Mouse (Mus musculus) neural tube, embryonic 11.5 days (tissue): Measurements from ENCODE around the gene L3mbtl2. TPM values are rescaled to one million over a fixed set of nuclear protein-coding genes. Genes with fewer than 3 reads are reported as not detected.
A peak's percentile ranks its signal among the peaks of the same experiment; 100 is the strongest.

Experiments used
- ATAC-seq: fragments of 200-750 bp; cut with Nextera tagmentation; 2 replicates; pipeline ENCODE4 v1.8.0; 2017; ENCODE audit warnings: moderate number of reproducible peaks, mild to moderate bottlenecking, moderate TSS enrichment, moderate library complexity; ENCODE audit not compliant: insufficient read depth, low FRiP score, low TSS enrichment
- DNase-seq: peaks from one replicate; pipeline ENCODE4 v3.0.0-alpha.2; 2015; ENCODE audit warnings: low spot score
- H3K27ac ChIP-seq: fragments of 300-500 bp; sonication (generic); 2 replicates; pipeline ENCODE4 v1.5.1; 2014; ENCODE audit warnings: low read depth, mild to moderate bottlenecking, low read length
- H3K27me3 ChIP-seq: fragments of 300-500 bp; sonication (generic); 2 replicates; pipeline ENCODE4 v1.6.1; 2014; ENCODE audit warnings: mild to moderate bottlenecking, low read length, mixed read lengths; ENCODE audit not compliant: control insufficient read depth, insufficient read depth
- H3K36me3 ChIP-seq: fragments of 300-500 bp; sonication (generic); 2 replicates; pipeline ENCODE4 v1.6.1; 2014; ENCODE audit warnings: mild to moderate bottlenecking, low read length, moderate library complexity, mixed read lengths; ENCODE audit not compliant: control insufficient read depth, insufficient read depth
- H3K4me1 ChIP-seq: fragments of 300-500 bp; sonication (generic); 2 replicates; pipeline ENCODE4 v1.6.1; 2014; ENCODE audit warnings: low read length, mixed read lengths; ENCODE audit not compliant: control insufficient read depth, insufficient read depth
- H3K4me2 ChIP-seq: fragments of 300-500 bp; sonication (generic); 2 replicates; pipeline ENCODE4 v1.6.1; 2014; ENCODE audit warnings: low read depth, mild to moderate bottlenecking, moderate library complexity
- H3K4me3 ChIP-seq: fragments of 300-500 bp; sonication (generic); 2 replicates; pipeline ENCODE4 v1.5.1; 2014; ENCODE audit warnings: low read depth, low read length
- H3K9ac ChIP-seq: fragments of 300-500 bp; sonication (generic); 2 replicates; pipeline ENCODE4 v1.6.1; 2014; ENCODE audit warnings: mild to moderate bottlenecking, low read length
- H3K9me3 ChIP-seq: fragments of 300-500 bp; sonication (generic); 2 replicates; pipeline ENCODE4 v1.6.1; 2016; ENCODE audit warnings: low read length; ENCODE audit not compliant: control insufficient read depth
- WGBS: fragments of 180-500 bp; shearing (Covaris S2); extraction: QIAGEN DNeasy Blood & Tissue Kit; methylation state at CpG from one replicate; pipeline ENCODE4 v1.1.7; 2014; 5-methylcytosine and 5-hydroxymethylcytosine counted together
- polyA plus RNA-seq: library from polyadenylated mRNA; unstranded; fragments of >200 nt; fragmentation: Nextera tagmentation; extraction: Ambion mirVana; gene quantifications from 2 replicates; pipeline ENCODE4 v1.2.1, GENCODE M21; 2014

The L3mbtl2 gene
- polyA plus RNA-seq, result 28.6 and 31.7 TPM in 2 replicates

- H3K4me1 ChIP-seq, result peaks cover 3% of the 10 kb centered on the region; the same call in 1 of the 2 replicates
- H3K27ac ChIP-seq, result no peak within 1 kb of the TSS
- no peaks in the 10 kb centered on the region for H3K27me3 ChIP-seq
- no peaks in the 10 kb centered on the region; the same call in none of the 2 replicates for H3K36me3 ChIP-seq
- peak within 1 kb of the TSS; percentile 73 for H3K4me2 ChIP-seq
- H3K9ac ChIP-seq, result peak within 1 kb of the TSS; percentile 59
- peak within 1 kb of the TSS; percentile 74 for H3K4me3 ChIP-seq
- peak; percentile 95 for ATAC-seq
- WGBS, result under 1% methylated on average over 55 of the region's 55 CpGs
- H3K9me3 ChIP-seq, result no peaks in the 10 kb centered on the region
- DNase-seq, result peak; percentile 94
Measured at GRCm38 (mm10) chr15:81663697-81664561, at the start of gene L3mbtl2. Gene L3mbtl2, plus strand, starts transcription at chr15:81663889.

GRCm38 (mm10) chr15:81649516-81650455, 13.9 kb upstream of the L3mbtl2 start:
- Histone ChIP-seq H3K36me3 (peaks cover 29% of the 10 kb centered on the region), H3K27ac (no peak overlapping the region), H3K4me1 (no peaks in the 10 kb centered on the region), H3K9ac (no peak overlapping the region), H3K4me2 (no peak overlapping the region), H3K9me3 (no peaks in the 10 kb centered on the region), H3K4me3 (no peak overlapping the region), H3K27me3 (no peaks in the 10 kb centered on the region)
- no peak for ATAC-seq
- no peak for DNase-seq
- 93% methylated on average over 8 of the region's 8 CpGs for WGBS

GRCm38 (mm10) chr15:81650636-81651035, 13.1 kb upstream of the L3mbtl2 start:
- H3K9me3 ChIP-seq, result no peaks in the 10 kb centered on the region
- no peak overlapping the region for H3K9ac ChIP-seq
- DNase-seq, result no peak
- 93% methylated on average over 7 of the region's 7 CpGs for WGBS
- H3K4me1 ChIP-seq, result no peaks in the 10 kb centered on the region
- ATAC-seq, result no peak
- H3K4me3 ChIP-seq, result no peak overlapping the region
- no peaks in the 10 kb centered on the region for H3K27me3 ChIP-seq
- H3K27ac ChIP-seq, result no peak overlapping the region
- peaks cover 25% of the 10 kb centered on the region for H3K36me3 ChIP-seq
- no peak overlapping the region for H3K4me2 ChIP-seq

DNA sequence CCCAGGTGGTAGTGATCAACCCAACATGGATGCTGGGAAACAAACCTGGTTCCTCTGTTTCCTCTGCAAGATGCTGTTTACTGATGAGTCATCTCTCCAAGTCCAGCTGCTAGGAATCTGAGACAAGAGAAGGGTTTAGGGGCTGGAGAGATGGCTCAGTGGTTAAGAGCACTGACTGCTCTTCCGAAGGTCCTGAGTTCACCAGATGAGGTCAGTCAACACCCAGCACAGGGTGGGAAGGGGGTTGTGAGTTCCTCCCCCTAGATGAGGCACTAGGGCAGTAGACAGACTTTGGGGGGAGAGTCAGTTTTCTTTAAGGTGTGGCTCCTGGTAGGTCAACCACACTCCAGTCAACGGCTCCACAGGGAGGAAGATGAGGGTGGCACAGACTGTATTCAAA, 2.0 kb upstream of the L3mbtl2 start:
- no peaks in the 10 kb centered on the region for H3K9me3 ChIP-seq
- 89% methylated on average over 2 of the region's 2 CpGs for WGBS
- no peak overlapping the region for H3K9ac ChIP-seq
- peaks cover 3% of the 10 kb centered on the region; the same call in 1 of the 2 replicates for H3K4me1 ChIP-seq
- no peaks in the 10 kb centered on the region for H3K27me3 ChIP-seq
- H3K4me2 ChIP-seq, result no peak overlapping the region
- H3K36me3 ChIP-seq, result no peaks in the 10 kb centered on the region
- ATAC-seq, result no peak
- no peak overlapping the region for H3K4me3 ChIP-seq
- no peak overlapping the region for H3K27ac ChIP-seq
- no peak for DNase-seq

DNA sequence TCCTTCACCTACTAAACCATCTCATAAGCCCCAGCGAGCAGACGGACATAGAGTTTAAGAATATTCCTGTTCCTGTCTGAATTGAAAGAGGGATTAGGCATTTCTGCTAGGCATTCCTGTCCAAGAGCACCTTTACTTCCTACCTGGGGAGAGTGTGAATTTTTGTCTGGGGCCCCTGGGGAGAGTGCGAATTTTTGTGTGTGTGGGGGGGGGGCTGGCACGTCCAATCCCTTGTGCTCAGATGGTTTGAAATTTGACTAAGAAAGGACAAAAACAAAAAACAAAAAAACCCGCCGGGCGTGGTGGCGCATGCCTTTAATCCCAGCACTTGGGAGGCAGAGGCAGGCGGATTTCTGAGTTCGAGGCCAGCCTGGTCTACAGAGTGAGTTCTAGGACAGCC, 408 bp upstream of the L3mbtl2 start:
- DNase-seq (no peak), ATAC-seq (0 out of 2 replicates have a peak, but pooled peaks have one; percentile 35)
- Histone ChIP-seq H3K36me3 (no peaks in the 10 kb centered on the region; the same call in 1 of the 2 replicates), H3K27ac (no peak overlapping the region), H3K9ac (no peak overlapping the region), H3K4me1 (peaks cover 3% of the 10 kb centered on the region; the same call in 1 of the 2 replicates), H3K4me2 (peak overlapping the region; percentile 73; the same call in 1 of the 2 replicates), H3K4me3 (peak overlapping the region; percentile 74), H3K9me3 (no peaks in the 10 kb centered on the region), H3K27me3 (no peaks in the 10 kb centered on the region)
- 65% methylated on average over 10 of the region's 10 CpGs for WGBS

GRCm38 (mm10) chr15:81666957-81667356, 3.3 kb downstream of the L3mbtl2 start:
- H3K4me3 ChIP-seq, result no peak overlapping the region
- H3K9ac ChIP-seq, result no peak overlapping the region
- no peaks in the 10 kb centered on the region for H3K9me3 ChIP-seq
- 87% methylated on average over 10 of the region's 10 CpGs for WGBS
- H3K27ac ChIP-seq, result no peak overlapping the region
- no peaks in the 10 kb centered on the region for H3K27me3 ChIP-seq
- DNase-seq (no peak), ATAC-seq (no peak)
- no peak overlapping the region for H3K4me2 ChIP-seq
- peaks cover 3% of the 10 kb centered on the region; the same call in 1 of the 2 replicates for H3K4me1 ChIP-seq
- peaks cover 2% of the 10 kb centered on the region for H3K36me3 ChIP-seq

DNA sequence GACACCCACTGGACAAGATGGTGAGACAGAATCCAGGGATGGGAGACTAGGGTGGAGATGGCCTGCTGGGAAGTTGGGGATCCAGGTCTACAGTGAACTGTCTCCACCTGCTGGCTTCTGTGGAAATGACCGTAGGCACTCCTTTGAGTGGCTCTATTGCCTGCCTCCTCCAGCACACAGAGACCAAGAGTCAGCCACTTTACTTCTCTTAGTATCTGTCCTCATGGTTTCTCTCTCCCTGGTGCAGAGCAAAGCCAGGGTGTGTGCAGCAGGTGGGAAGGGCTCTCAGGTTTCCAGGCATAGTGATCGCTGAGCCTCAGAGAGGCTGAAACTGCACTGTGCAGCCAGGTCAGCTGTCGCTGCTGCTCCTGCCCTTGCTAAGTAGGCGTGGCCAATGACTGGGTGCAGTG, 6.5 kb downstream of the L3mbtl2 start:
- ATAC-seq, result no peak
- H3K27me3 ChIP-seq, result no peaks in the 10 kb centered on the region
- H3K4me3 ChIP-seq, result no peak overlapping the region
- H3K4me1 ChIP-seq, result no peaks in the 10 kb centered on the region
- H3K4me2 ChIP-seq, result no peak overlapping the region
- WGBS, result 81% methylated on average over 4 of the region's 4 CpGs
- H3K9me3 ChIP-seq, result no peaks in the 10 kb centered on the region
- no peak overlapping the region for H3K9ac ChIP-seq
- DNase-seq, result no peak
- H3K36me3 ChIP-seq, result peaks cover 2% of the 10 kb centered on the region
- no peak overlapping the region for H3K27ac ChIP-seq

DNA sequence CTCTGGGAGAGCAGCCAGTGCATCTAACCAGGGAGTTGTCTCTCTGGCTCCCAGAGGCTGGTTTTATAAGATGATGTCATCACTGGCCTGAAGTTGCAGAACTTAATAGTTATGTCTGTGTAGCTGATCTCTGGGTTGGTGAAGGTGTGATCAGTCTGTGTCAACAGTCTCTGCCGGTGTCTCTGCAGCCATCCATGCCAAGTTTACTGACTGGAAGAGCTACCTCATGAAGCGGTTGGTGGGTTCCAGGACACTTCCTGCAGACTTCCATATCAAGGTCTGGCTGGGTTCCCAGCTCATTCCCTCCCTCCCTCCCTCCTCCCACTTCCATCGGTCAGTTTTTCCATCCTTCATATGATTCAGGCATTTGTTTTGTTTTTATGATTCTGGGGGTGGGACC, 12.9 kb downstream of the L3mbtl2 start:
- ATAC-seq, result no peak

More for the DNA sequence above, 12.9 kb downstream of the L3mbtl2 start:
- H3K9ac ChIP-seq, result no peak overlapping the region
- no peaks in the 10 kb centered on the region for H3K27me3 ChIP-seq
- DNase-seq, result no peak
- H3K4me1 ChIP-seq, result no peaks in the 10 kb centered on the region
- H3K36me3 ChIP-seq, result peaks cover 4% of the 10 kb centered on the region
- no peak overlapping the region for H3K4me2 ChIP-seq
- no peaks in the 10 kb centered on the region for H3K9me3 ChIP-seq
- WGBS, result 93% methylated on average over 3 of the region's 3 CpGs
- H3K27ac ChIP-seq, result no peak overlapping the region
- H3K4me3 ChIP-seq, result no peak overlapping the region
